Mouse (Mus musculus) mouse embryonic stem cell (cell line): ENCODE measurements around the gene Kbtbd2.

Source experiments
- in situ Hi-C, 2 experiments: fragments of 300-500 bp; cut with MboI; formaldehyde crosslinking; loops; 1 replicate in 1 of 2; 3 replicates in 1 of 2; pipeline ENCODE4 v1.14.3; 2019 to 2020; ENCODE audit warnings: low sequenced_read_pairs in 2 of 2, low pct_unique_long_range_greater_than_20kb in 1 of 2, mixed read lengths in 1 of 2; ENCODE audit not compliant: unreplicated experiment in 1 of 2

Gene Kbtbd2

GRCm38 (mm10) chr6:56796232-56796631, 1.4 kb downstream of the Kbtbd2 start:
- in situ Hi-C loops: no loop called here

- in situ Hi-C loops: no loop called here
Measured at GRCm38 (mm10) chr6:56794834-56795233, 2.8 kb downstream of the Kbtbd2 start.

- in situ Hi-C loops: no loop called here
Measured at GRCm38 (mm10) chr6:56789336-56789735, 8.3 kb downstream of the Kbtbd2 start.

GRCm38 (mm10) chr6:56787668-56788067, 9.9 kb downstream of the Kbtbd2 start:
- in situ Hi-C loops: no loop called here

- in situ Hi-C loops: no loop called here
Measured at GRCm38 (mm10) chr6:56785068-56785467, 12.5 kb downstream of the Kbtbd2 start.

GRCm38 (mm10) chr6:56783561-56784272, 13.9 kb downstream of the Kbtbd2 start:
- in situ Hi-C loops: no loop called here

GRCm38 (mm10) chr6:56779636-56780035, 18.0 kb downstream of the Kbtbd2 start:
- in situ Hi-C loops: no loop called here

- in situ Hi-C loops: no loop called here
Measured at GRCm38 (mm10) chr6:56775816-56776215, 21.8 kb downstream of the Kbtbd2 start.

- in situ Hi-C loops: no loop called here
Measured at GRCm38 (mm10) chr6:56765696-56766095, 31.9 kb downstream of the Kbtbd2 start.

GRCm38 (mm10) chr6:56765265-56765664, 32.3 kb downstream of the Kbtbd2 start:
- in situ Hi-C loops: no loop called here

- in situ Hi-C loops: no loop called here
Measured at GRCm38 (mm10) chr6:56759324-56759723, 38.3 kb downstream of the Kbtbd2 start.

GRCm38 (mm10) chr6:56756117-56756516, 41.5 kb downstream of the Kbtbd2 start:
- in situ Hi-C loops: no loop called here

GRCm38 (mm10) chr6:56753719-56754118, 43.9 kb downstream of the Kbtbd2 start:
- in situ Hi-C loops: no loop called here

GRCm38 (mm10) chr6:56745950-56746543, 51.6 kb downstream of the Kbtbd2 start:
- in situ Hi-C loops: no loop called here

GRCm38 (mm10) chr6:56732545-56732944, 65.1 kb downstream of the Kbtbd2 start:
- in situ Hi-C loops: no loop called here
